Mouse (Mus musculus) small intestine, adult 2 months (tissue): ENCODE results near the gene Tec.

ENCODE experiments used
- CTCF ChIP-seq: fragments of 200-500 bp; IDR thresholded peaks from 2 replicates; pipeline ENCODE4 v1.5.1; 2012; ENCODE audit warnings: low read depth, mild to moderate bottlenecking, control low read depth, inconsistent platforms, low read length, moderate library complexity, mixed read lengths; ENCODE audit not compliant: insufficient replicate concordance, insufficient read length; ENCODE audit errors: extremely low read depth
- POLR2A ChIP-seq: fragments of 200-500 bp; IDR thresholded peaks from 2 replicates; pipeline ENCODE4 v1.6.1; 2012; ENCODE audit warnings: low read depth, mild to moderate bottlenecking, control low read depth, inconsistent platforms, low read length, moderate library complexity

DNA sequence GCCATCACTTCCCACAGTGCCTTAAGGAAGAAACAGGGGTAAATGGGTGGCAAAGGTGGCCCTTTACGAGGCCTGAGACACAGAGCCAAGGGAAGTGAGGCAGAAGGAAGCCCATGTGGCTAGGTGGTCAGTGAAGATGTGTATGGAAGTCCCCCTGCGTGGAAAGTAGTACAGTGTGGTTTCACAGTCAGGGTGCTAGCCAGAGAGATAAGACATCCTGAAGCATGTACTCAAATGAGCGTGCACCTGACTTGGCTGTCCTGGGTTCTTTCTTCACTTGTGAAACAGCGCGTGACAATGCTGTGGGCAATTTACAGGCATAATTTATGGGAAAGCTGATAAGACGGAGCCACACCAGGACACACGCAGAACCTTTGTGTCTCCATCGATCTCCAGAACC, 57.3 kb downstream of the Tec start:
- no peak for TF ChIP-seq POLR2A
- TF ChIP-seq CTCF: no peak
